Mouse (Mus musculus) left cerebral cortex, postnatal 10 days (tissue): ENCODE data around the gene Aoc3. TPM values are rescaled to one million over a fixed set of nuclear protein-coding genes. Genes with fewer than 3 reads are reported as not detected.
A peak's percentile ranks its signal among the peaks of the same experiment; 100 is the strongest.
"Not testable (repeated sequence)": the region's sequence is repeated elsewhere in the genome, so short reads cannot be mapped to it uniquely, and the experiment has no call there.

Experiments used
- DNase-seq, 2 experiments: peaks; one replicate each; pipeline ENCODE4 v3.0.0; 2021 to 2022; ENCODE audit warnings: low spot score in 2 of 2, mixed read lengths in 1 of 2; ENCODE audit errors: extremely low spot score in 1 of 2
- intact Hi-C: fragments of 180-260 bp; cut with DNase I; formaldehyde crosslinking; loops from one replicate; pipeline ENCODE4 v1.15.1; 2025
- total RNA-seq, 2 experiments: library from RNA; stranded (reverse); gene quantifications; 2 replicates each; pipeline ENCODE4 v1.2.3; 2021

Aoc3 gene
- total RNA-seq, 2 experiments from 2014 or later: 1.4 to 2.0 TPM

GRCm38 (mm10) chr11:101324763-101325162 lies 5.6 kb upstream of the Aoc3 start, which contains the start of gene Aoc2:
Gene Aoc2, plus strand, starts transcription at chr11:101325063.
- intact Hi-C loops: no loop called here
- no peak for DNase-seq

- intact Hi-C loops, DNase-seq: not testable (repeated sequence)
Measured at GRCm38 (mm10) chr11:101325201-101325600, 5.2 kb upstream of the Aoc3 start.

GRCm38 (mm10) chr11:101326147-101326546 lies 4.3 kb upstream of the Aoc3 start:
- no peak for DNase-seq
- intact Hi-C loops: no loop called here

GRCm38 (mm10) chr11:101327311-101327710 lies 3.1 kb upstream of the Aoc3 start:
- DNase-seq: no peak
- intact Hi-C loops: no loop called here

GRCm38 (mm10) chr11:101328941-101329635 lies 1.3 kb upstream of the Aoc3 start:
- intact Hi-C loops: no loop called here
- peak in 1 of 2 experiments; percentile 51 for DNase-seq

GRCm38 (mm10) chr11:101330961-101331360 lies 556 bp downstream of the Aoc3 start:
- intact Hi-C loops, DNase-seq: not testable (repeated sequence)

- no peak for DNase-seq
- intact Hi-C loops: no loop called here
Measured at GRCm38 (mm10) chr11:101332537-101332936, 2.1 kb downstream of the Aoc3 start.

GRCm38 (mm10) chr11:101334023-101334422 lies 3.6 kb downstream of the Aoc3 start:
- DNase-seq: no peak
- intact Hi-C loops: no loop called here

- no peak for DNase-seq
- intact Hi-C loops: no loop called here
Measured at GRCm38 (mm10) chr11:101334516-101334915, 4.1 kb downstream of the Aoc3 start.

- DNase-seq: no peak
- intact Hi-C loops: no loop called here
Measured at GRCm38 (mm10) chr11:101335685-101336084, 5.3 kb downstream of the Aoc3 start.

- no peak for DNase-seq
Measured at GRCm38 (mm10) chr11:101338123-101338760, 7.8 kb downstream of the Aoc3 start.

GRCm38 (mm10) chr11:101347083-101347775 lies 16.8 kb downstream of the Aoc3 start:
- intact Hi-C loops: no loop called here
- DNase-seq: no peak

More at GRCm38 (mm10) chr11:101338123-101338760, 7.8 kb downstream of the Aoc3 start:
- intact Hi-C loops: no loop called here

- intact Hi-C loops: no loop called here
- no peak for DNase-seq
Measured at GRCm38 (mm10) chr11:101348774-101349173, 18.4 kb downstream of the Aoc3 start.

GRCm38 (mm10) chr11:101349216-101349615 lies 18.8 kb downstream of the Aoc3 start:
- intact Hi-C loops: no loop called here
- no peak for DNase-seq

- DNase-seq: no peak
- intact Hi-C loops: no loop called here
Measured at GRCm38 (mm10) chr11:101351100-101351720, 20.8 kb downstream of the Aoc3 start.

- DNase-seq: no peak
- intact Hi-C loops: loop anchor here (1.0 kb wide), 1 partner anchor 10 kb away; no protein-coding TSS in a partner anchor
Measured at GRCm38 (mm10) chr11:101351721-101352111, 21.3 kb downstream of the Aoc3 start.

GRCm38 (mm10) chr11:101353436-101353835 lies 23.0 kb downstream of the Aoc3 start:
- DNase-seq: no peak
- intact Hi-C loops: no loop called here

- intact Hi-C loops: no loop called here
- DNase-seq: no peak
Measured at GRCm38 (mm10) chr11:101354438-101355010, 24.1 kb downstream of the Aoc3 start.

- no peak for DNase-seq
- intact Hi-C loops: no loop called here
Measured at GRCm38 (mm10) chr11:101355916-101356315, 25.5 kb downstream of the Aoc3 start.
